7 mouse cellular contexts compared by ENCODE assay signal in genomic region chr9:57910254-57911160, GRCm38 (mm10). TPM values are rescaled to one million over a fixed set of nuclear protein-coding genes. Genes with fewer than 3 reads are reported as not detected.
DNase-seq lines count a peak whose midpoint lies in the region; ATAC-seq lines count a peak whose summit lies in the region.

TSS of gene Ubl7 (plus strand) at chr9:57910979.

- no peaks in the 10 kb centered on the region for H3K27me3 ChIP-seq in intestine, embryonic 15.5 days (replicated peaks)
- H3K27me3 ChIP-seq in midbrain, embryonic 10.5 days (ENCODE audit: low read depth, poor library complexity, severe bottlenecking): no peaks in the 10 kb centered on the region

- no peaks in the 10 kb centered on the region for H3K9me3 ChIP-seq in intestine, embryonic 15.5 days
- H3K9me3 ChIP-seq in midbrain, embryonic 10.5 days (replicated peaks): no peaks in the 10 kb centered on the region

- DNase-seq in adrenal gland, adult 2 months: peak; percentile 95
- DNase-seq in embryo, embryonic 11.5 days (ENCODE audit: low read depth, low spot score): peak; percentile 82
- DNase-seq in gastrocnemius, postnatal 36 days: peak; percentile 81 to 87
- peak; percentile 90 to 96 for DNase-seq in left cerebral cortex, postnatal 25 days (ENCODE audit: low spot score in 2 of 2)
- peak; percentile 89 for DNase-seq in midbrain, embryonic 10.5 days (ENCODE audit: low spot score)
- peak; percentile 80 for DNase-seq in right cerebral cortex, postnatal 4 days

- ATAC-seq in intestine, embryonic 15.5 days: peak; percentile 99

- WGBS in intestine, embryonic 15.5 days: under 1% methylated on average over 47 of the region's 47 CpGs
- under 1% methylated on average over 47 of the region's 47 CpGs for WGBS in midbrain, embryonic 10.5 days

- H3K4me1 ChIP-seq in intestine, embryonic 15.5 days (replicated peaks): no peaks in the 10 kb centered on the region
- peaks cover 16% of the 10 kb centered on the region for H3K4me1 ChIP-seq in midbrain, embryonic 10.5 days

- peak within 1 kb of the TSS; percentile 67 for H3K27ac ChIP-seq in intestine, embryonic 15.5 days
- peak within 1 kb of the TSS; percentile 83 for H3K27ac ChIP-seq in midbrain, embryonic 10.5 days (replicated peaks)

- peak within 1 kb of the TSS; percentile 68 for H3K9ac ChIP-seq in intestine, embryonic 15.5 days

- peak within 1 kb of the TSS; percentile 86 for H3K4me2 ChIP-seq in intestine, embryonic 15.5 days (replicated peaks)

- intact Hi-C loops in gastrocnemius, postnatal 36 days (cut with DNase I): no loop called here
- intact Hi-C loops in left cerebral cortex, postnatal 25 days (cut with DNase I): loop anchor here (2.0 kb wide), 1 partner anchor 48 kb away; no protein-coding TSS in a partner anchor

- H3K4me3 ChIP-seq in intestine, embryonic 15.5 days (replicated peaks): peak within 1 kb of the TSS; percentile 72
- peak within 1 kb of the TSS; percentile 70 for H3K4me3 ChIP-seq in midbrain, embryonic 10.5 days

- H3K36me3 ChIP-seq in intestine, embryonic 15.5 days: peaks cover 1% of the 10 kb centered on the region; the same call in 1 of the 2 replicates
- H3K36me3 ChIP-seq in midbrain, embryonic 10.5 days: peaks cover 7% of the 10 kb centered on the region

RNA-seq across cellular contexts. Expression of gene Ubl7, which starts in this region (rescaled TPM):
- 10 to 100 TPM; 73.9 to 81.5 TPM for total RNA-seq in adrenal gland, adult 2 months (2021)
- 273 and 305 TPM in 2 replicates for polyA plus RNA-seq in adrenal gland, adult 2 months (2012; rRNA removed)
- total RNA-seq in gastrocnemius, postnatal 36 days (2021): 10 to 100 TPM; 65.2 to 80.4 TPM
- polyA plus RNA-seq in intestine, embryonic 15.5 days (2015; fragmentation: Nextera tagmentation; extraction: Ambion mirVana): 89.0 and 91.1 TPM in 2 replicates
- 100 to 1,000 TPM; 103 to 113 TPM for total RNA-seq in left cerebral cortex, postnatal 25 days (2021)
- 111 and 120 TPM in 2 replicates for polyA plus RNA-seq in midbrain, embryonic 10.5 days (2016; fragmentation: Nextera tagmentation; extraction: Ambion mirVana)

Comparison
In these comparisons a context has a peak if more than half of its experiments do, and no peak if none do; other contexts are left out.
1. Peak in every context shown above with its lines: DNase-seq, ATAC-seq, H3K4me3 ChIP-seq and H3K27ac ChIP-seq.